Comparison of ENCODE assay signal across 12 mouse cellular contexts in genomic region chr5:99190941-99191800, GRCm38 (mm10).
DNase-seq lines count a peak whose midpoint lies in the region; ATAC-seq and TF ChIP-seq lines count a peak whose summit lies in the region.
"Had no signal": no experiment of that assay in that cellular context is flagged by ENCODE, and none has a peak within 500 bp of the region (broad histone marks: within the 10 kb centered on the region; RNA-seq: fewer than 3 reads in every experiment).

No protein-coding gene starts in this region.

- H3K36me3 ChIP-seq in lung, embryonic 15.5 days: no peaks in the 10 kb centered on the region
- H3K36me3 ChIP-seq in limb, embryonic 13.5 days: no peaks in the 10 kb centered on the region
- H3K36me3 ChIP-seq in stomach, embryonic 15.5 days: no peaks in the 10 kb centered on the region
- H3K36me3 ChIP-seq: heart, embryonic 10.5 days had no signal

- H3K27ac ChIP-seq in gastrocnemius, adult 2 months: no peak overlapping the region
- H3K27ac ChIP-seq in lung, embryonic 15.5 days: peak overlapping the region; percentile 74
- H3K27ac ChIP-seq in limb, embryonic 13.5 days: peak overlapping the region; percentile 59; the same call in 1 of the 2 replicates
- H3K27ac ChIP-seq in stomach, embryonic 15.5 days: no peak overlapping the region
- H3K27ac ChIP-seq: heart, embryonic 10.5 days; liver, embryonic 14.5 days had no signal

- peaks cover 17% of the 10 kb centered on the region for H3K4me1 ChIP-seq in lung, embryonic 15.5 days
- peaks cover 3% of the 10 kb centered on the region for H3K4me1 ChIP-seq in lung, adult 2 months (ENCODE audit: control insufficient read depth, insufficient read depth, low read length)
- peaks cover 32% of the 10 kb centered on the region for H3K4me1 ChIP-seq in limb, embryonic 13.5 days
- H3K4me1 ChIP-seq in stomach, embryonic 15.5 days: 0 out of 2 replicates have a peak, but pooled peaks cover 5% of the 10 kb centered on the region

- TF ChIP-seq POLR2A in lung, adult 2 months (IDR thresholded peaks at IDR 0.05; ENCODE audit: borderline replicate concordance, extremely low read depth, low read depth, low read length): no peak

- TF ChIP-seq CTCF in gastrocnemius, adult 2 months (IDR thresholded peaks at IDR 0.05): no peak
- no peak for TF ChIP-seq CTCF in lung, adult 2 months (IDR thresholded peaks at IDR 0.05; ENCODE audit: insufficient read depth, low read length)

- H3K27me3 ChIP-seq in lung, embryonic 15.5 days: no peaks in the 10 kb centered on the region
- H3K27me3 ChIP-seq in limb, embryonic 13.5 days: peaks cover 12% of the 10 kb centered on the region; the same call in 1 of the 2 replicates
- no peaks in the 10 kb centered on the region for H3K27me3 ChIP-seq in stomach, embryonic 15.5 days (replicated peaks)

- peak; percentile 84 for ATAC-seq in lung, embryonic 15.5 days (ENCODE audit: borderline replicate concordance, extremely low read depth, low FRiP score, low TSS enrichment)
- ATAC-seq in limb, embryonic 13.5 days (ENCODE audit: low FRiP score, low read depth): peak; percentile 74
- ATAC-seq in stomach, embryonic 15.5 days (ENCODE audit: insufficient read depth, low FRiP score, low read depth): no peak

- no peaks in the 10 kb centered on the region for H3K9me3 ChIP-seq in lung, embryonic 15.5 days
- 0 out of 2 replicates have a peak, but pooled peaks cover 4% of the 10 kb centered on the region for H3K9me3 ChIP-seq in limb, embryonic 13.5 days
- no peaks in the 10 kb centered on the region for H3K9me3 ChIP-seq in stomach, embryonic 15.5 days
- H3K9me3 ChIP-seq: heart, embryonic 10.5 days had no signal

- H3K9ac ChIP-seq in lung, embryonic 15.5 days: no peak overlapping the region
- H3K9ac ChIP-seq in limb, embryonic 13.5 days: no peak overlapping the region
- no peak overlapping the region for H3K9ac ChIP-seq in stomach, embryonic 15.5 days
- H3K9ac ChIP-seq: liver, embryonic 14.5 days had no signal

- H3K4me2 ChIP-seq in lung, embryonic 15.5 days: peak overlapping the region; percentile 41
- peak overlapping the region; percentile 51 for H3K4me2 ChIP-seq in limb, embryonic 13.5 days (replicated peaks)
- peak overlapping the region; percentile 31 for H3K4me2 ChIP-seq in stomach, embryonic 15.5 days

- WGBS in lung, embryonic 15.5 days: 37% methylated on average over 26 of the region's 26 CpGs
- WGBS in lung, adult 2 months: 41% methylated on average over 26 of the region's 26 CpGs
- WGBS in limb, embryonic 13.5 days: 24% methylated on average over 26 of the region's 26 CpGs
- WGBS in stomach, embryonic 15.5 days: 45% methylated on average over 26 of the region's 26 CpGs

- DNase-seq in gastrocnemius, adult 2 months: peak; percentile 21
- no peak for DNase-seq in gastrocnemius, adult 8-10 months (ENCODE audit: low spot score in 2 of 2)
- DNase-seq in lung, adult 2 months: no peak
- DNase-seq in urinary bladder, adult 18-20 months (ENCODE audit: low spot score in 2 of 2): no peak
- no peak for DNase-seq in frontal cortex, postnatal 14 days (ENCODE audit: low spot score in 2 of 2)
- DNase-seq: adrenal gland, postnatal 14 days; cerebellum, adult 11 months had no signal

- H3K4me3 ChIP-seq in gastrocnemius, adult 2 months: peak overlapping the region; percentile 38
- no peak overlapping the region for H3K4me3 ChIP-seq in lung, embryonic 15.5 days
- no peak overlapping the region for H3K4me3 ChIP-seq in lung, adult 2 months (replicated peaks; ENCODE audit: extremely low read depth, low read depth, low read length)
- peak overlapping the region; percentile 14 for H3K4me3 ChIP-seq in limb, embryonic 13.5 days
- H3K4me3 ChIP-seq in stomach, embryonic 15.5 days (replicated peaks): no peak overlapping the region
- H3K4me3 ChIP-seq: heart, embryonic 10.5 days had no signal

- intact Hi-C loops in gastrocnemius, adult 2 months (cut with DNase I): no loop called here

Comparison
In these comparisons a context has a peak if more than half of its experiments do, and no peak if none do; other contexts are left out.
1. H3K27ac ChIP-seq: peak in lung, embryonic 15.5 days (single experiment) and limb, embryonic 13.5 days (single experiment); none in gastrocnemius, adult 2 months (single experiment) and stomach, embryonic 15.5 days (single experiment).
2. H3K4me3 ChIP-seq: peak in gastrocnemius, adult 2 months (single experiment) and limb, embryonic 13.5 days (single experiment); none in lung, embryonic 15.5 days (single experiment), lung, adult 2 months (single experiment) and stomach, embryonic 15.5 days (single experiment).
3. Peak in every context shown above with its lines, with median percentiles within 50 percentile points of each other: H3K4me2 ChIP-seq.